Mouse (Mus musculus): ENCODE results near the gene Ifngr2. TPM values are rescaled to one million over a fixed set of nuclear protein-coding genes. Genes with fewer than 3 reads are reported as not detected.
A peak's percentile ranks its signal among the peaks of the same experiment; 100 is the strongest.

The Ifngr2 gene
- total RNA-seq, 2 experiments from 2014 or later, result 31.3 to 41.2 TPM

- DNase-seq (ENCODE audit: low spot score in 2 of 2), result no peak
Measured at GRCm38 (mm10) chr16:91534888-91535287, 12.0 kb upstream of the Ifngr2 start.

GRCm38 (mm10) chr16:91536372-91536771 is 10.5 kb upstream of the Ifngr2 start:
- no peak for DNase-seq (ENCODE audit: low spot score in 2 of 2)

DNA sequence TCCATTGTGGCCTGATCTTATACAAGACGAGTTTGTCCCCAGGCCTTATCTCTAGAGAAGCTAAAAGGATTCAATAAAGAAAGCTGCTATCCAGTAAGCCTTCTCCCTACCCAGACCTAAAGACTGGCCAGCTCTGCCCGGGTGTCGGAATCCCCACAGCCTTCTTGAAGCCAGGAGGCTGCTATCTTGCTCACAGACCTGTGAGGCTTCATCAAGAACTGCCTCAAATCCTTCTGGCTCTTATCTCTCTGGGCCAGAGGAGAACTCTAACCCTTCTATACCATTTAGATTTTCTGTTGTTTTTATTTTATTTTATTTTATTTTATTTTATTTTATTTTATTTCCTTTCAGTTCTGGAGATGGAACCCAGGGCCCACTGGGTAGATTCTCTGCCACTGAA is 9.8 kb upstream of the Ifngr2 start:
- no peak for DNase-seq (ENCODE audit: low spot score in 2 of 2)

DNA sequence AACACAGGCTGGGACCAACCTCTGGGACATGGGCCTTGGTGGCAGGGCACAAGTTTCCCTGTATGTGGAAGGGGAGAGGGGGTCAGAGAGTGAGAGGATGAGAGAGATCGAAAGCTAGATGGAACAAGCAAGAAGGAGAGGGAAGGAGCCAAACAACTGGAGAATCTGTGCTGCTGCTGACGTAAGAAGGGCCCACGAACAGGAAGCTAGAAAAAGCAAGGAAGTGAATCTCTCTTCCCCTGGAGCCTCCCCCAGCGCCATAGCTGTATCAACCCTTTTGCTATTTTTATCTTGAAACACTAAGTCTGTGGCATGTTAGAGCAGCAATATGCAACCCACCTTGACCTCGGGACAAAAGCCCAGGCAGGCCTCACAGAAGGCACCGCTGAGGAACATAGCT is 8.8 kb upstream of the Ifngr2 start:
- DNase-seq (ENCODE audit: low spot score in 2 of 2), result no peak

DNA sequence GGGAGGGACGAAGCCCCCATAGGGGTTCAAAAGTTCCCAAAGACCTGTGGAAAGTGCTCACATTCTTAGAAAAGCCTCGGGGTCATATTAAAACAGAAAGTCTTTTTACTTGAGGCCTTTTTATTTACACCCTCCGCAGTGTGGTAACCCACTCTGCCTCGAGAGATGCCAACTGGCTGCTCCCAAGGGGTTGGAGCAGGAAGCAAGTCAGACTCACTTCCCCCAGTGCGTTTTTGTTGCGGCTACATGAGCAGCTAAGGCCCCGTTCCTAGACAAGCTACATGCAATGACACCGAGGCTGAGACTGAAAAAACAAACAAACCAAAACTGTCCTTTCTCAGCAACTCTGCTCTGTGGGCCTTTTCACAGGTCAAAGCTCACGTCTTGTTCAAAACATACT is 8.4 kb upstream of the Ifngr2 start:
- no peak for DNase-seq (ENCODE audit: low spot score in 2 of 2)

DNA sequence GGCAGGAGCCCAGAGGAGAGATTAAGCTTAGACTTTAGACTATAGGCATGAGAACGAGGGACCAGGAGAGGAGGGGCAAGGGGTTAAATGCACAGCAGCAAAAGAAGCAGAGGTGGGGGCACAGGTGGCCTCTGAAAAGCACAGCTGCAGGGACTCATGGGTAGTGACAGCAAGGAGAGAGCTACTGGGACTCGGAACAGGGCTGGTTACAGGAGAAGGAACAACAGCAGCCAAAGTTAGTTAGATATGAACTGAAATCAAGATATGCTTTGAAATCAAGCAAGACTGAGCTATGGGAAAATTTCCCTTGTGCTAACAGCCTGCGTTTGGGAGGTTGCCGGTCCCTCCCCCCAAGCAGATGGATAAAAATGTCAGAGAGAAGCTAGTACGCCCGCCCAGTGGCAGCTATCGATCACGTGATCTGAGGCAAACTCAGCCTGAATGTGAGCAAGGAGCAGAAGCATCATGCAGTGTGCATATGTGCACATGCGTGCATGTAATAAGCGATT is 5.2 kb upstream of the Ifngr2 start:
- DNase-seq (ENCODE audit: low spot score in 2 of 2), result peak in 1 of 2 experiments; percentile 33

DNA sequence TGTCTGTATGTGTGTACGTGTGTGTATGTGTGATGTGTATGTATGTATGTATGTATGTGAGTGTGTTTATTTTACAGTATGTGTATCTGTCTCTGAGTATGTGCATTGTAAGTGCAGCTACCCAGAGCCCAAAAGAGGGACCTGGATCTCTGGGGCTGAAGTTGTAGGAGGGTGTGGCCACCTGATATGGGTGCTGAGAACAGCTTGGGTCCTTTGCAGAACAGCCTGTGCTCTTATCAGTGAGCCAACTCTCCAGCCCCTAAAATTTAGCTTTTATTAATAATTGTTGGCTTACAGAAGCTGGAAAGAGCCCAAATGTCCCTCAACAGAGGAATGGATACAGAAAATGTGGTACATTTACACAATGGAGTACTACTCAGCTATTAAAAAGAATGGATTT is 3.3 kb upstream of the Ifngr2 start:
- no peak for DNase-seq (ENCODE audit: low spot score in 2 of 2)

DNA sequence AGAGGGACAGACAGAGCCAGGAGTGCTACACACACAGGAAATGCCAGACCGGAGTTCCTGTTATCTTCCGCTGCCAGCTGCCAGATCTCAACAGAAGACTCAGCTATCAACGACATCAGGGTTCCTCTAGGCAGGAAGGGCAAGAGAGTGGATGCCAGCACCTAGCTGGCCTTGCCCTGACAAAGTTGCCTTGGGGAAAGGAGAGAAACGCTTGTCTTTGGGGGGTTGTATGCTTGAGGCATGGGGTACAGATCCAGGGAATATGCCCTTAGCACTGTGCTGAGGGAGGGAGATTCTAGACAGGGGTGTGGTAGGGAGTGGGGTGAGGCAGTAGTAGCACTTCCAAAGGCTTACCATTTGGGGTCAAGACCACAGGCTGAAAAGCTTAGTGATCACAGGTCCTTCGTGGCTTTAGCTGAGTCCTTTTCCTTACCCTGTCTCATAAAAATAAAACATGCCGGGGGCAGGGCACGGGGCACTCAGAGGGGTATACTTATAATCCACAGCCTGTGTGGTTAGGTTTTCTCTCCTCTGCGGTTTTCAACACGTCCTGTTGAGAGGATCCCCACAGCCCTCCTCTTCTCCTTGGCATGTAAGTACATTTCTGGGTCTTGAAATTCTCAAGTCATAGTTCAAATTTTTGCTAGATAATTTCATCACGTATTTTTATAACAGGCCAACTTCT is 1.1 kb upstream of the Ifngr2 start:
- DNase-seq (ENCODE audit: low spot score in 2 of 2), result no peak

- no peak for DNase-seq (ENCODE audit: low spot score in 2 of 2)
Measured at GRCm38 (mm10) chr16:91546391-91546835, 459 bp upstream of the Ifngr2 start.

DNA sequence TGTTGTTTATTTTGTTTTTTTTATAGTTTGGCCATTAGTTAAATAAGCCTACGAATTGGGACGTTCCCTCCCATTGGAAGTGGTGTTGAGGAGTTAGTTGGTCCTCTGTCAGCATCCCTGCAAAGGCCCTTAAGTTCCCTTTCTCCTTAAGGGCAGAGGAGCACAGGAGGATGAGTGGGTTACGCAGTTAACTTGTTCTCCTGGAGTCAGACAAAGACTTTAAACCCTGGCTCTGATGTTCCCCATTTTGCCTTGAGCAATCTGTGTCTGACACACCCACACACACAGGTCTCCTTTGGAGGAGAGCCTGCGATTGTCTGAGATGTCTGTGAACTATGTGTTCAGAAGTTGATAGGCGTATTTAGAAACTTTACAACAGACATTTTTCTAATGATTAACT is 1.1 kb downstream of the Ifngr2 start:
- no peak for DNase-seq (ENCODE audit: low spot score in 2 of 2)

GRCm38 (mm10) chr16:91548586-91548985 is 1.7 kb downstream of the Ifngr2 start:
- no peak for DNase-seq (ENCODE audit: low spot score in 2 of 2)

- no peak for DNase-seq (ENCODE audit: low spot score in 2 of 2)
Measured at GRCm38 (mm10) chr16:91548996-91549395, 2.1 kb downstream of the Ifngr2 start.

- no peak for DNase-seq (ENCODE audit: low spot score in 2 of 2)
Measured at GRCm38 (mm10) chr16:91549616-91550015, 2.7 kb downstream of the Ifngr2 start.

DNA sequence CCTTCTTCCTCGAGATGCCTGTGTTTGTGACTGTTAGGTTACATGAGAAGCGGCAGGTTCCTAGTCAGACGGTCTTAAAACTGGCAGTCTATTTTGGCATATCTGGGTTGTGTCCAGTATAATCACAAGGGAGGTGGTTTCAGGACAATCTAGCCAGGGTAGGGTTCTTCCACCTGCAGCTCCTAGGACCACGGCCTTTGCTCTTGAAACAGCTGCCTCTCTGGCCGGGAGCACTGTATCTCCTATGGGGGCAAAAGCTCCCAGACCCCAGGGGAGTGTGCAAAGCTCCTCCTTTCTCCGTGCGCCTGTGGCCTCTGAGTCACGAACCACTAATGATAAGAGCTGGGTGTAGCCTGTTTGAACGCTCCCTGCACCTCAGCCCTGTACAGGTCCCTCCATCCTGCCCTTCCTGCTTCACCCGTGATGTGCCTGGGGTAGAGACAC is 4.2 kb downstream of the Ifngr2 start:
- DNase-seq (ENCODE audit: low spot score in 2 of 2), result no peak

DNA sequence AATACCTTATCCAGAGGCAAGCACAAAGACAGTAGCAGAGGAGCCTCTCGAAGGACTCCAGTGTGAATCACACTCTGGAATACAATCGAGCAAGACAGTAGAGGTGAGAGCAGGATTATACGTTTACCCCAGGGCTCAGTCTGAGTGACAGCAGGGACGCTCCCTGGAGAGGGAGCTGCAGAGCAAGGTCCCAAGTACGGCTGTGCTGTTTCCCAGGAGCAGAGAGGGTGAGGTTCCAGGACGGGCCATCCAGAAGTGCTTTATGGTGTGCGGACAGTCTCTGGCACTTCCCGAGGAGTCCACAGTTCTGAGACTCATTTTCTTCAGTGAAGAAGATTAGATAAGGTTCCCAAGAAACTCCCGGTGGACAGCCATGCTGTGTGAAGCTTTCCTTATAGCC is 5.2 kb downstream of the Ifngr2 start:
- DNase-seq (ENCODE audit: low spot score in 2 of 2), result no peak

DNA sequence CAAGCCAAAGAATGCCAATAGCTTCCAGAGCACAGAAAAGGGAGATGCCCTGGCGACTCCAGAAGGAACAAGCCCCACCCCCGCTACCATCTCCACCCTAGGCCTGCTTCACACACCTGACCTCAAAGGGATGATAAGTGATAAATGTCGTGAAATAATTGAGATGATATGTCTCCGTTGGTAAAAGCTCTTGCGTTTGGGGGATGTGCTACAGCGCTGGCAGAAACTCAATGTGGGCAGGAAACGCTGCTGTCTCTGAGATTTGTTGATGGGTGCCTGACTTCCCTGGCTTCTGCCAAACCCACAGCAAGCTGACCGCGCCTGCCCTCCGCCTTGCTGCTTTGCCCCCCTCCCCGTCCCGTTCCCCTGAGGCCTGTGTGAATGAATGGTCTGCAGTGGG is 6.8 kb downstream of the Ifngr2 start:
- no peak for DNase-seq (ENCODE audit: low spot score in 2 of 2)

DNA sequence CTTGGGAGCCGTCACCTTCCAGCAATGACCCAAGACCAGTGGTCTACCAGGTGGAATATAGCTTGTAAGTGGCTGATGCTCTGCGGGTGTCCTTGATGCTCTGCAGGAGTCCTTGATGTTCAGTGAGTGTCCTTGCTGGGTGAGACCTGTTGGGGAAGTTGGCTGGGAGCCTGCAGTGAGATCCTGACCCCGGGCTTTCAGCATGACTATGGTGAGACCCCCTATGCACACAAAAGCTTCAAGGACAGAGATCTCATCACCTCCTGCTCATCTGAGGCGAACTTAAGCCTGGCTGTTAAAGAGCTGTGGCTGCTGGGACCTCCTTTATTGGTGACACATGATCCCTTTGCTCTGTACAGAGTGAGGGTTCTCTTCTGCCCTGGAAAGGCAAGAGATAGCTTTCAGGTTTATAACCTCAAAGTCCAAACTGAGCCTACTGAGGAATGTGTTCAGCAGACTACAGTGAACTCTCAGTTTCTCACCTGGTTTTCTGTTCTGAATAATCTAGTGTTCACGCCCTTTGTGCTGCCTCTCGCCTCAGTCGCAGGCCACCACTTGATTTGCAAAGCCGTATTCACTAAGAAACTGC is 8.2 kb downstream of the Ifngr2 start:
- DNase-seq (ENCODE audit: low spot score in 2 of 2), result no peak

- no peak for DNase-seq (ENCODE audit: low spot score in 2 of 2)
Measured at GRCm38 (mm10) chr16:91556659-91557058, 9.8 kb downstream of the Ifngr2 start.

DNA sequence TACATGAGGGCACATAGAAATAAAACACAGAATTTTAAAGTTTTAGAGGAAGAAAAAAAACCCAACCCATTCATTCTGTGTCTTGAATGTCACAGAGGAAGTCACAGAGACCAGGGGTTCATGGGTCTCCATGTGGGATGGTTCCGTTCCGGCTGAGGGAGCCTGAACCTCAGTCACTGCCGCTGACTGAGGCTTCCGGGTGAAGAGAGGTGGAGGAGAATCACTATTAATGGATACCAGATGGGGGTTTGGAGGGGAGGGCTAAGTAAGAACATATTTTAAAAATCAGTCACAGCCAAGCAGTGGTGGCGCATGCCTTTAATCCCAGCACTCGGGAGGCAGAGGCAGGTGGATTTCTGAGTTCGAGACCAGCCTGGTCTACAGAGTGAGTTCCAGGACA is 10.3 kb downstream of the Ifngr2 start:
- no peak for DNase-seq (ENCODE audit: low spot score in 2 of 2)

- DNase-seq (ENCODE audit: low spot score in 2 of 2), result peak; percentile 37 to 67
Measured at GRCm38 (mm10) chr16:91557693-91558092, 10.8 kb downstream of the Ifngr2 start.

GRCm38 (mm10) chr16:91561099-91561498 is 14.2 kb downstream of the Ifngr2 start:
- peak in 1 of 2 experiments; percentile 24 for DNase-seq (ENCODE audit: low spot score in 2 of 2)

DNA sequence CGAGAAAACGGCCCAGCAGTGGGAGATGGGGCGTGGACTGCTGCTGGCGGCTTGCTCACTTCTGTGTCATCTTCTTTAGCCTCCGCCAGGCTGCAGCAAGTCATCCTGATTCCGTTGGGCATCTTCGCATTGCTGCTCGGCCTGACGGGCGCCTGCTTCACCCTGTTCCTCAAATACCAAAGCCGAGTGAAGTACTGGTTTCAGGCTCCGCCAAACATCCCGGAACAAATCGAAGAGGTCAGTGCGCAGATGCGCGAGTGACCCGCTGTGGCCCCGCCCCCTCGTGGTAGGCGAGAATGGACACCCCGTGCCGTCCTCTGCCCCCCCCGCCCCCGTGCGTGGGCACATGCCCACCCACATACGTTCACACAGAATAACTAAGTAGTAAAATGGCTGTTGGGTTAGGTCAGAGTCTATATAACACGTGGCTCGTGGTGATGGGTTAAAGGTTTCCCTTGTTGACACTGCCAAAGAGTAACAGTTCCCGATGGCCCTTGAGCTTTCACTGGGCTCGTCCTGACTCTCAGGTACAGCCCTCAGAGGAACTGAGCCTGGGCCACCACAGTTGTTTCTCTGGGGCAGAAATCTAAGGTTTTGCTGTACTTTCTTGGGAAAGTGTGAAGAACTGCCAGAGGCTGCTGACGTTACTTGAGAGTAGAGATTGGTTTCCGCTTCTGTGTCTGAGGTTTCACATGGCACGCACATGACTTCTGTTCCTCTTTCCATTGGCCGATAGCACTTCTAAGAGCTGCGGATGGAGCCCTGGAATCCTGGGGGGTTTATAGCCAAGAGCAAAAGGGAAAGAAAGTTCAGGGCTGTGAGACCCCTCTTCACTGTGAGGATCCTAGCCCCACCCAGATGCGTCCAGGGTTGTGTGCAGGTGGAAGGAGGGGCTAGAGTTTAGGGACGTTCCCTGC is 14.9 kb downstream of the Ifngr2 start:
- DNase-seq (ENCODE audit: low spot score in 2 of 2), result no peak

Measured in left cerebral cortex, adult 18-20 months (tissue).